Comparison of ENCODE assay signal across 7 mouse cellular contexts in genomic region chr9:119323260-119323645, GRCm38 (mm10). TPM values are rescaled to one million over a fixed set of nuclear protein-coding genes. Genes with fewer than 3 reads are reported as not detected.
A peak's percentile ranks its signal among the peaks of the same experiment; 100 is the strongest.
DNase-seq lines count a peak whose midpoint lies in the region; ATAC-seq and TF ChIP-seq lines count a peak whose summit lies in the region.

No protein-coding gene starts in this region.

- ATAC-seq in forebrain, embryonic 11.5 days (replicated peaks; ENCODE audit: low FRiP score), result peak; percentile 1; the same call in 1 of the 2 replicates
- no peak for ATAC-seq in liver, embryonic 13.5 days (ENCODE audit: low read depth)

- no peaks in the 10 kb centered on the region for H3K9me3 ChIP-seq in forebrain, embryonic 11.5 days (ENCODE audit: control insufficient read depth, low read length)
- H3K9me3 ChIP-seq in liver, embryonic 13.5 days (replicated peaks), result no peaks in the 10 kb centered on the region

- no peak for DNase-seq in thymus, adult 2 months
- DNase-seq in thymus, postnatal 36 days, result no peak
- DNase-seq in forebrain, embryonic 11.5 days (ENCODE audit: low spot score), result no peak
- DNase-seq in liver, embryonic 13.5 days, result no peak
- no peak for DNase-seq in embryo, embryonic 10.5 days (ENCODE audit: low spot score)
- no peak for DNase-seq in yolk sac, embryonic 10.5 days (ENCODE audit: low spot score)
- DNase-seq in cerebellum, adult 11 months, result no peak

- no peaks in the 10 kb centered on the region for H3K27me3 ChIP-seq in thymus, adult 2 months (ENCODE audit: control insufficient read depth, insufficient read depth, low read length)
- no peaks in the 10 kb centered on the region for H3K27me3 ChIP-seq in forebrain, embryonic 11.5 days (ENCODE audit: control insufficient read depth, insufficient read depth, low read length)
- no peaks in the 10 kb centered on the region for H3K27me3 ChIP-seq in liver, embryonic 13.5 days

- no peaks in the 10 kb centered on the region for H3K36me3 ChIP-seq in thymus, adult 2 months (ENCODE audit: control insufficient read depth, insufficient read depth, low read length)
- no peaks in the 10 kb centered on the region for H3K36me3 ChIP-seq in forebrain, embryonic 11.5 days (ENCODE audit: control insufficient read depth, insufficient read depth, low read length)
- peaks cover 3% of the 10 kb centered on the region for H3K36me3 ChIP-seq in liver, embryonic 13.5 days

- peak overlapping the region; percentile 83 for H3K27ac ChIP-seq in thymus, adult 2 months (ENCODE audit: control insufficient read depth, insufficient read depth, low read length)
- H3K27ac ChIP-seq in forebrain, embryonic 11.5 days (ENCODE audit: low read depth, low read length), result peak overlapping the region; percentile 85
- H3K27ac ChIP-seq in liver, embryonic 13.5 days, result peak overlapping the region; percentile 99

- peak overlapping the region; percentile 90 for H3K9ac ChIP-seq in forebrain, embryonic 11.5 days (ENCODE audit: low read length)
- peak overlapping the region; percentile 85 for H3K9ac ChIP-seq in liver, embryonic 13.5 days

- no peak for TF ChIP-seq CTCF in thymus, adult 2 months (IDR thresholded peaks at IDR 0.05; ENCODE audit: borderline replicate concordance, control insufficient read depth, extremely low read depth, insufficient read depth, low read length, poor library complexity)

- TF ChIP-seq POLR2A in thymus, adult 2 months (IDR thresholded peaks at IDR 0.05; ENCODE audit: control insufficient read depth, extremely low read depth, insufficient read depth, low read length, poor library complexity), result no peak

- H3K4me2 ChIP-seq in forebrain, embryonic 11.5 days (ENCODE audit: low read depth, low read length, severe bottlenecking), result peak overlapping the region; percentile 79
- peak overlapping the region; percentile 89 for H3K4me2 ChIP-seq in liver, embryonic 13.5 days

- H3K4me3 ChIP-seq in thymus, adult 2 months (ENCODE audit: control insufficient read depth, insufficient read depth, low read length), result peak overlapping the region; percentile 52
- peak overlapping the region; percentile 90 for H3K4me3 ChIP-seq in forebrain, embryonic 11.5 days (ENCODE audit: low read depth, low read length)
- H3K4me3 ChIP-seq in liver, embryonic 13.5 days (replicated peaks), result peak overlapping the region; percentile 84

- peaks cover 9% of the 10 kb centered on the region for H3K4me1 ChIP-seq in thymus, adult 2 months (replicated peaks; ENCODE audit: control insufficient read depth, insufficient read depth, low read length)
- no peaks in the 10 kb centered on the region; the same call in 1 of the 2 replicates for H3K4me1 ChIP-seq in forebrain, embryonic 11.5 days (replicated peaks; ENCODE audit: control insufficient read depth, insufficient read depth, low read length)
- peaks cover 38% of the 10 kb centered on the region for H3K4me1 ChIP-seq in liver, embryonic 13.5 days (replicated peaks)

- 7% methylated on average over 9 of the region's 9 CpGs for WGBS in thymus, adult 2 months
- 8% methylated on average over 9 of the region's 9 CpGs for WGBS in forebrain, embryonic 11.5 days
- WGBS in liver, embryonic 13.5 days (ENCODE audit: insufficient replicate concordance), result 3% methylated on average over 9 of the region's 9 CpGs

RNA-seq across cellular contexts. Expression of gene Oxsr1, which starts 1.0 kb away (rescaled TPM):
- 24.5 and 25.3 TPM in 2 replicates for polyA plus RNA-seq in thymus, adult 2 months (2012; rRNA removed)
- 18.4 and 19.7 TPM in 2 replicates for polyA plus RNA-seq in forebrain, embryonic 11.5 days (2014; fragmentation: Nextera tagmentation; extraction: Ambion mirVana)
- polyA plus RNA-seq in liver, embryonic 13.5 days (2015; fragmentation: Nextera tagmentation; extraction: Ambion mirVana), result 6.0 and 6.5 TPM in 2 replicates

RNA-seq across cellular contexts. Expression of gene Acaa1a, which starts 16.2 kb away (rescaled TPM):
- polyA plus RNA-seq in thymus, adult 2 months (2012; rRNA removed), result 193 and 212 TPM in 2 replicates
- 62.6 and 75.6 TPM in 2 replicates for polyA plus RNA-seq in forebrain, embryonic 11.5 days (2014; fragmentation: Nextera tagmentation; extraction: Ambion mirVana)
- 39.6 and 40.2 TPM in 2 replicates for polyA plus RNA-seq in liver, embryonic 13.5 days (2015; fragmentation: Nextera tagmentation; extraction: Ambion mirVana)

RNA-seq across cellular contexts. Expression of gene Myd88, which starts 18.0 kb away (rescaled TPM):
- 29.1 and 30.8 TPM in 2 replicates for polyA plus RNA-seq in thymus, adult 2 months (2012; rRNA removed)
- 6.8 and 7.5 TPM in 2 replicates for polyA plus RNA-seq in forebrain, embryonic 11.5 days (2014; fragmentation: Nextera tagmentation; extraction: Ambion mirVana)
- 18.6 and 21.7 TPM in 2 replicates for polyA plus RNA-seq in liver, embryonic 13.5 days (2015; fragmentation: Nextera tagmentation; extraction: Ambion mirVana)

RNA-seq across cellular contexts. Expression of gene Xylb, which starts 33.9 kb away (rescaled TPM):
- 3.3 and 5.3 TPM in 2 replicates for polyA plus RNA-seq in thymus, adult 2 months (2012; rRNA removed)
- polyA plus RNA-seq in forebrain, embryonic 11.5 days (2014; fragmentation: Nextera tagmentation; extraction: Ambion mirVana), result 12.5 and 12.7 TPM in 2 replicates
- 3.6 and 4.7 TPM in 2 replicates for polyA plus RNA-seq in liver, embryonic 13.5 days (2015; fragmentation: Nextera tagmentation; extraction: Ambion mirVana)

RNA-seq across cellular contexts. Expression of gene Slc22a14, which starts 42.1 kb away (rescaled TPM):
- polyA plus RNA-seq in thymus, adult 2 months (2012; rRNA removed), result 0.16 and 0.17 TPM in 2 replicates
- polyA plus RNA-seq in forebrain, embryonic 11.5 days (2014; fragmentation: Nextera tagmentation; extraction: Ambion mirVana), result not detected in 2 replicates
- not detected in 2 replicates for polyA plus RNA-seq in liver, embryonic 13.5 days (2015; fragmentation: Nextera tagmentation; extraction: Ambion mirVana)
